Mouse (Mus musculus): ENCODE data around the gene Ptprd.

Ptprd gene

DNA sequence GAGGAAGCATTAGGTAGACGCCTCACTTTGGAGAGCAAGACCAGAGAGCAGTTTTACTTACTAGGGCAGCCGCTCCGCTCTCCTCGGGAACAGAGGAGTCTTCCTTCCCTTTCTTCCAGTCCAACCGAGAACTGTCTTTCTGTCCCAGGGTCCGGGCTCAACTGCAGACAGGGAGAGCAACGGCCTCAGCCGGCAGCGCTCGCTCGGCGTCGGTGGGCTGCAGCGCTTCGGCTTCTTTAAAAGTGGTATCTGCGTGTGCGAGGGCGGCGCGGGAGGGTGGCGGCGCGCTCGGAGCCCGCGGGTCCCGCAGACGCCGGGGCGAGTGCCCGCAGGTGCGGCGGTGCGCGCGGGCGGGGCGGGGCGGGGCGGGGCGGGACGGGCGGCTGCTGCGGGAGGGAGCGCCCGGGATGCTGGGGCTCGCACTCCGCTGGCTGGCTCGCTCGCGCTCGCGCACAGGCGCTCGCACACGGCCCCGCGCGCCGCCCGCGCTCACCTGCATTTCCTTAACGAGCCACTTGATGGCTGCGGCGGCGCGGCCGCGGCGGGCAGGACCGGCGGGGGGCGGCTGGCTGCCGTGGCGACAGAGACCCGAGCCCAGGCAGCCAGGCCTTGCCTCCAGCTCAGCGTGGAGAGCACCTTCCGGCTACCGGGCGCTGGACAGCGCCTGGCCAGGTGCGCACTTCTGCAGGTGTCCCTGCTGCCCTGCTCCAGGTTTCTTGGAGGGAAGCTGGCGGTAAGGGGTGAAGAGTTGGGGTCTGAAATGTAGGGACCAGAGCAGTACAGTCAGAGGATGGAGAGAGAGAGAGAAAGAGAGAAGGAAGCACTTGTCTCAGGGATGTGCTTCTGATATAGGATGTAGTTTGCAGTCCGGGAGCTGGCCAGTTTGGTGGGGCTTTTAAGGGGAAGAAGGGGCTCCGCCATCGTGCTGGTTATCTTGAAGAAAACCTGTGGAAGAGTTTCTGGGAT lies at the start of gene Ptprd:
Gene Ptprd, minus strand, starts transcription at position 433 of the 966 bp plus-strand sequence.
- peak; percentile 84 for DNase-seq (ENCODE audit: low read depth, low spot score)

DNA sequence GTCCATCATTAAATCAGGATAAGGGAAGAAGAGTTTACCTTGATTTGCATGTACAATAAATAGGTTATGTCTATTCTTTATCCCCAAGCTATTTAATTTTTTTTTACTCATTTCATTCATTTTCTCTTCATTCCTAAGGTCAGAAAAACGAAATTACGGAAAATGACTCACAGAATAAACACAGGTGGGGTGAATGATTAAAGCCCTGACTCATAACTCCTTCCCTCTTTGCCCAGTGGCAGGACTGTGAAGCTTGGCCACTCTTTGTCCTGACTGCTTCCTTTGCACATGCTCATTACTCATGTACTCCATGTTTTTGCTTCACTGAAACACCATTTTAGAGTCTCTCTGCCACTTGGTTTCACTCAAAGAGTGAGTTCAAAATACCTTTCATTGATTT lies 24.1 kb upstream of the Ptprd start:
- DNase-seq (ENCODE audit: low read depth, low spot score) = no peak

DNA sequence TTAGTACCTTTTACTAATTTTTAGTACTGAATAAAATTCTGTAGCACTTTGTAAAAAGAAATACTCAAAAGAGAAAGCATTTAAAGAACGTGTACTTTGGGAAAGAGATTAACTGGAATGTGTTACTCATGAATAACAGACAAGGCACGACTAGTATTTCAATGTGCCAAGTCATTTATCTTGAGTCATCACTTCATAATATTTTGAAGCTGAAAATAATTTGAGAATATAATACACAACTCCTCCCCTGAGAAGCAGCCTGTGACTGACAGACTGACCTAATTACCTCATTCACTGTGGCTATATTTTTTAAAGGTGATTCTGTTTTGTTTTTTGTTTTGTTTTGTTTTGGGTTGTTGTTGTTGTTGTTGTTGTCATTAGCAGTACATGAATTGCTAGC lies 23.6 kb upstream of the Ptprd start:
- DNase-seq (ENCODE audit: low read depth, low spot score) = no peak

DNA sequence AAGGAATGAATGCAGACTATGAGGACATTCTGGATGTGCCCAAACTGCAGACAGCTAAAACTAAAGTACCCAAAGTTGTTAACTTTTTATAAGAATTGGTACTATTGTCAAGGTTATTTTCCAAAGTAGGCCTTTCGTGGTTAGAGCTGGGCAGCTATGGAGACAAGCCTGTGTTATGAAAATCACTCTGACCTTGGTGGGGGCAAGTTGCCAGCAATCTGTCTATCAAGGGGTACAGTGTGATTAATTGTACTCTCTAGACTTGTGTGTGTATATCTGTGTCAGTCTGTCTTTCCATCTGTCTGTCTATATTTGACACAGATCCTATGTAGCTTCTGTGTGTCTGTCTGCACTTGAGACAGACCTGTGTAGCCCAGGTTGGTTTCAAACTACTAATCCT lies 22.9 kb upstream of the Ptprd start:
- DNase-seq (ENCODE audit: low read depth, low spot score) = no peak

DNA sequence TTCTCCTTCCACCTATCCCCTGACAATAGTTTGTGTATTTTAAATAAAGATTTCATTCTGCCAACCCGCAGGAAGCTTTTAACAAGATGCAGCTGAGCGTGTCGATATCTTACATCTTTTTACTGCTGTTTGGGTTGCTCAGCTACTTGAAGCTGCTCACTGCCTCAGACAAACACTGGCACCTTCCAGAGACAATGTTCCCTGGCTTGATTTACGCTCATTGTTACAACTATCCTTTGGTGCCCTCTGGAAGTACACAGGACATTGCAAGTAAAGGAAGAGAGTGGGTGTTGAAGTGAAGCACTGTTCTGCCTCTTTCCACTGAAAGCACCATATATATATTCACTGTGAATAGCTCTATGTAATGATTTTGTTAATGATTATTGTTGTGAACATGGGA lies 2.2 kb upstream of the Ptprd start:
- DNase-seq (ENCODE audit: low read depth, low spot score) = peak; percentile 63

DNA sequence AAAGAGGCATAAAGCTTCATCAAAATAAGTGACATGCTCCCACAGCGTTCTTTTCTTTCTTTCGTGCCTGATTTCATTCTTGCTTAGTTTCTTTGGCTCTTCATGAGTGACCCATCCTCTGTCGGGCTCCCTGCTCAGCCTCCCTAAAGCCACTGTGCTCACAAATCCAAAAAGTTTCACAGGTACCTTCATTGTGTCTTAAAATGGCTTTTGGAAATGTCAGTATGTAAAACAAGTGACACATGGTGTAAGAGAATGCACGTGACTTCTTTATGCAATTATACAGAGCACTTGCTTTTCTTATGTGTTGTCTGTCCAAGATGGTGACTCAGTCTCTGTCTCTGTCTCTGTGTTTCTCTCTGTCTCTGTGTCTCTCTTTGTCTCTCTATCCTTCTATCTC lies 1.2 kb upstream of the Ptprd start:
- DNase-seq (ENCODE audit: low read depth, low spot score) = peak; percentile 52

DNA sequence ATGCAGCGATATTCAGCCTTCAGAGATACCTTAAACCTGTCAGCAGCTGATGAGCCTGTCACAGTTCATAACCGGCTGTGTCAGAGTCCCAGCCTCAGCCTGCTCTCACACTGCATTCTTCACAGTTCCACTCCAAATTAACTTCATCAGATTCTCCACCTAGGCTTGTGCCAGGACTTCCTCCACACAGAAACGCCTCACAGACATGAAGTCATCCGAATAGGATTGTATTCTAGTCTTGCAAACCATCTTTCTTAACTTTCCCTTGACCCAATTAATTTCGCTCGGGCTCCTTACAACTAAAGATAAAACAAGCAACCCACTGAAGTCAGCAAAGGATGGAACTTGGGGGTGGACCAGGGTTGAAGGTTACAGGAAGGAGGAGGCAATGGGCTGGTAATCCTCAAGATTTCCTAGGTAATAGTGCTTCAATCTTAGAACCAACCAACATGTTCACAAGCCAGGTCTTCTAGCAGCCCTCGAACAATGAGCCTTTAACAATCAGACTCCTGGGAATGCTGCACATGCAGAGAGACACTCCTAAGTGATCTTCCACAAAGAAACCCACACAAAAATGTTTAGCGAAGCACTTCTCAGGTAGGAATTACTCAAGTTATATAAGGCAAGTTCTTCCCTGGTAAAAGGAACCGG lies 758 bp downstream of the Ptprd start:
- DNase-seq (ENCODE audit: low read depth, low spot score) = peak; percentile 69

DNA sequence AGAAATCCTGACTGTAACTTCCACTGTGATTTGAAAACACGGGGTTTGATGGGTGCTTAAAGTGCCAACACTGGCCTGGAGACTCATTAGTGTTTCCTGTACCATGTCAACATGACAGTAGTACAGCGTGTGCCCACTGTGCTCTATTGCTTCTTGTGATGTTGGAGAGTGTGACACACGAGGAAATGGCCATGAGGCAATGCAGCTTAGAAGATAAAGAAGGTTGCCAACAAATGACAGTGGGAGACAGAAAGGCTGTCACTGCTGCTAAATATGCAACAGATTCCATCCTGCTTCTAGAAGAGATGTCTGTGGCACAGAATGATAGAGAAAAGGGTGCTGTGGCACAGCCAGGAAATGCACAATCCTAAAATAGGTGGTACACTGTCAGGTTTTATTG lies 6.7 kb downstream of the Ptprd start:
- DNase-seq (ENCODE audit: low read depth, low spot score) = peak; percentile 37

DNA sequence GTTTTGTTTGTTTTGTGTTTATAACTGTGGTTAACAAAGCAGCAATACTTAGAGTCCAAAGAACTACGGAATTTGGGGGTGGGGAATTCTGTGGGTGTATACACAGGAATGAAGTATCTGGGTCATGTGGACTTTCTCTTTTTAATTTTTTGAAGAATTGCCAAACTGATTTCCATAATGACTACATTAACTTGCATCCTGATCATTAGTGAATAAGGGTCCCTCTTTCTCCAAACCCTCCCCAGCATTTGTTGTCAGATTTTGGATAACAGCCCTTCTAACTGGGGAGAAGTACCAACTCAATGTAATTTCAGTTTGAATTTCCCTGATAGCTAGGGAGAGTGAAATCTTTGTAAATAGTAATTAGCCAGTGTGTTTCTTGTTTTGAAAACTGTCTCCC lies 43.3 kb downstream of the Ptprd start:
- no peak for DNase-seq (ENCODE audit: low read depth, low spot score)

DNA sequence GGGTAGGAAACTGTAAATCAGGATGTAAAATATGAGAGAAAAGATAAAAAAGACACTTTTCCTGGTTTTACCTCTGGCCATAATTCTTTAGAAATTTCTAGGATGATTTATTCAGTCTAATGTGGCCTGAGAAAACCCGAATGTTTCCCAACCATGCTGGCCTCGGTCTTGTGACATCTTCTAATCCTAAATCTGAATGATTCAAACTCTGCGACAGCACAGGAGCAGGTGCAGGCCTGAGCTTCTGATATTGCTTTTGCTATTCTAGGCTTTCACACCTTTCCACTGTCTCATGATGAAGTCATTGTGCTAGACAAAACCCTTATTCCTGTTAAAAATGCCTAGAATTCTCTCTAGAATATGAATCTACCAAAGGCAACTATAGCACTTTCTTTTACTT lies 51.3 kb downstream of the Ptprd start:
- peak; percentile 67 for DNase-seq (ENCODE audit: low read depth, low spot score)

DNA sequence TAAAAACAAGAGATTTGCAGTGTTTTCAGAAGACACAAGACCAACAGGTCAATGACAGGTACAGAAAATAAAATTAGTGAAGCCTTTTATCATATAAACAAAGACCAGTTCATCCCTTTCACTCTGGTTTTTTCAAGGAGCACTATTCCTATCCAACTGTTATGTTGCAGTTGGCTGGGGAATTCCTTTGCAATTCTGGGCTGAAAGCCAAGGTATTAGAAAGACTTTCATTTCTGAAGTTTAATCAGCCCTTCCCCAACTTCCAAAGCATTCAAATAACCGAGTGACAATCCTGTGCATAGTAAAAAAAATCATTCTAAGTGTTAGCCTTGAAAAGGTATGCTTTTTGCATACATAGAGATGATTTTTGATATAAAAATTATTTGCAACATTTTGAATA lies 61.2 kb downstream of the Ptprd start:
- DNase-seq (ENCODE audit: low read depth, low spot score) = peak; percentile 40

DNA sequence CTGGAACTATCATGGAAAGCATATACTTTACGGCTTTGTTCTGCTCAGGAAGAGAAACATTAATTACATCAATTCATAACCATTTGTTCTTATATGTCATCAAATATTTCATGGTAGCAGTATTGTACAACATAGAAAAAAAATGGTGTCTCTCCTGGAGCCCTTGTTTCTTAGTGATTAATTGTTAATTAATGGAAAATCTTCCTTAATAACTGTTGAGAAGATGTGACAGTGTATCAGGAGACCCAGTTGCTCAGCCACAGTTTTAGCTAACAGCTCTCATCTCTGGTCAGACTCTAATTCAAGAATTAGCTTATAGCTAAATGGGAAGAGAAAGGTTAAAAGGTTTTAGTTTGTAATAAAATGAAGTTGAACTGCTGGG lies 69.0 kb downstream of the Ptprd start:
- DNase-seq (ENCODE audit: low read depth, low spot score) = no peak

DNA sequence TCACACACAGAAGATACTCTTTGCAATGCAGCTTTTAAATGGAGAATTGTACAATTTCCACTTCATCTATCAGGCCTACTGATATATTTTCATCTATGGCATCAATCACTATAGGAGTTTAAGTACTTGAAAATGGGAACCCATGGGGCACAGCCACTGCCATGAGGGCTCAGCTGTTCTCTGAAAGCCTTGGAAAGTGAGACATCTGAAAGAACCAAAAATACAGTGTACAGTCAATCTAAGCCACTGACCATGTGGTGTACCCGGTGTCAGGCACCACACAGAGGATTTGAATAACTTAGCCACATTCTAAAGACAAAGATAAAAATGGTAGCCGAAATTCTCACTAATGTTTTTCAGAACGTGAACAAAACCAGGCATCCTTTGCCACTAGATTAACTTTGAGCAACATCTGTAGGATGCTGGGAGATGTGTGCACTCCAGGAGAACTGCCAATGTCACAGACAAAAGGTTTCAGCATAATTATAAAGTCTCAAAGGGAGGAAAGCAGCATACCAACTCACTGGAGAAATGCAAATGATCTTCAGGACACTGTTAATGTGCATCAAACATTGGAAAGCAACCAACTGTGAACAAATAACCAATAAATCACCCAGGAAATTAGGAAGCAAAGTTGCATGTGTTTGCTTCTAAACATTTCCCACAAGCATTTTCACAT lies 69.5 kb downstream of the Ptprd start:
- DNase-seq (ENCODE audit: low read depth, low spot score) = peak; percentile 7

DNA sequence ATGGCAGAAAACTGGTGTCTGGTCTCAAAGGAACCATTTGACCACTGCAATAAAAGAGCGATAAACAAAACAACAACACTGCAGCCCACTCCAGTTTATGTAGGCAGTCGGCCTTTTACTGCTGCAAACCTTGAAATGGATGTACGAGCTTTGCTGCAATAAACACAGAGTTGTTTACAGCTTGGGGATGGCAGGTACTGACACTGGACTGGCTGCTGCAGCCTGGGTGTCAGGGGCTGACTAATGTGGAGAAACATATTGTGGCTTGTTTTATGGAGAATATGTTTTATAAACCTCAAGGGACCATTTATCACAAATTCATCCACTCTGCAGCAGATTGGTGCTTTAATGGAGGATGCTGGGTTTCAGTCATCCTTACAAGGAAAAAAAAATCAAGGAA lies 100.9 kb downstream of the Ptprd start:
- no peak for DNase-seq (ENCODE audit: low read depth, low spot score)

DNA sequence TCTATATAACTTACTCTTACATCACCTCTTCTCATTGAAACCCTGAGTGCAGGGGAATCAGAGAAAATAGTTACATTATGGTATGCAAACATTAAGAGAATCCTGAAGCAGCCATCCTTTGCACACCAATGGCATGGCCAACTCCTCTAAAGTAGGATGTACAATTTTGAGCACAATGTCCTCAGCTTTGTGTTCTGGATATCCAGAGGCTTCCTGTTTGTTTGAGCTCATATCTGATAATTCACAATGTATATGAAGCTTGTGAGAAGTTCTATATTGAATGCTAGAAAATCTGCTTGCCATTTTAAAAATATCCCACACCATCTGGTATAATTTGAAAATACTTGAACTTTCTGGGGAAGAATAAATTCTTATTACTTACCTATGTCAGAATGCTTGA lies 114.2 kb downstream of the Ptprd start:
- DNase-seq (ENCODE audit: low read depth, low spot score) = peak; percentile 40

DNA sequence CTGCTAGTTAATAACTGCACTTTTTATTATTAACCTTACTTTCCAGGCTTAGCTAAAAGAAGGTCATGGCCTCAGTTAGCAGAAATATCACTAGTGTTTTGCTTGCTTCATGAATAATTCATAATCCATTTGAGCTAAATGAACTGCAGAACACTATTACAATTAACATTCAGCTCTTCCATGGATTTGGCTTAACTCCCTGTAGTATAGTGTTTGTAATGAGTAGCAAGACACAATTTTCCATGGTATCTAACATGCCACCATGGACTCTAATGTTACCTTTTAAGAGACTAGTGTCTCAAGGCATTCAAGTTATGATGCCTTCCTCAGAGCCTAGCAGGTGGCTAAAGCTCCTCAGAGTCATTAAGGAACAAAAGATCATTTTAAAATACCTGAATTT lies 129.0 kb downstream of the Ptprd start:
- no peak for DNase-seq (ENCODE audit: low read depth, low spot score)

DNA sequence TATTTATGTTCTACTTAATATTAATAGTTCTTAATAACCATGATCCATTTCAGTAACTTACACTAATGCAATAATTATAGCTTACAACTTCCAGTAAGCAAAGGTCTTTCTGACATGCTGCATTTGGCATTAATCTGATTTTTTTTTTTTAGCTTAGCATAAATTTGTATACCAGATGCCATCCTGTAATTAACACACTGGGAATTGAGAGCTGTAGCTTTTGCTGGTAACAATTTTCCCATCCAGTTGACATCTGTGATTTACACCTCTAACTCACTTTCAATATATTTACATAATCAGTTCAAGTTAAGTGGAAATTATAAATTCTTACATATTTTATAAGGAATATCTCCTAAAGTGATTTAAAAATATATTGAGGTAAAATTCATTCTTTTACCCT lies 134.3 kb downstream of the Ptprd start:
- peak; percentile 29 for DNase-seq (ENCODE audit: low read depth, low spot score)

DNA sequence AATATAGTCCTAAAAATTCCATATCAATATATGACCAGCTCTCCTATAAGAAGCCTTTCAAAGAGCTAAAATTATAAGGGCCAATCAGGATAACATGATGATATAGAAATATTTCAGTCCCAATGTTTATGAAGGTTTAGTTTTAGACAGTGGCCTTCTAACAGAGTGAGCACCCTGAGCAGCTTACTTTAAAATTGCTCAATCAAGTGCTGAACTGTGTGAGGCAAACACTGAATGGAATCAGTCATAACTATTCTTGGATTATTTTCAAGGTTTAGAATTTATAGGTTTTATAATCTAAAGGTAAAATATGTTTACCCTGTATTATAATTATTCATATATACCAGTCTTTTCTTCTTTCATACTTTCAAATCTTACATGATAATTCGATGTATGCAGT lies 134.7 kb downstream of the Ptprd start:
- no peak for DNase-seq (ENCODE audit: low read depth, low spot score)

DNA sequence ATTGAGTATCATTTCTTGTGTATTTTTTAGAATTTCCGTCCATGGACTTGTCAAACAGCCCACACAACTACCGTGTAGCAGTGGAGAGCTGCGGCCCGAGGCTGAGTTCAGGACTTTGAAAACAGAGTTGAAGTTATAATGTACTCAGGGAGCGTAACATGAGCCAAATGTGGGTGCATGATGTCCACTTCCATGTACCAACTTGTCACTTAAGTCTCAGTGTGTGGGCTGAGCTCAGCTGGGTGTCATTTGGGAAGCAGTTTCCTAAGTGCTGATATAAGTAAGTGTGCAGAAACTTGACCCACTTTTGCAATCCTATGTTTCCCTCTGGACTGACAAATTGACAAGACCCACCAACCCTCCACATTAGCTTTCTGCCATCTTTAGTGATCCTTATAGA lies 173.4 kb downstream of the Ptprd start:
- peak; percentile 58 for DNase-seq (ENCODE audit: low read depth, low spot score)

DNA sequence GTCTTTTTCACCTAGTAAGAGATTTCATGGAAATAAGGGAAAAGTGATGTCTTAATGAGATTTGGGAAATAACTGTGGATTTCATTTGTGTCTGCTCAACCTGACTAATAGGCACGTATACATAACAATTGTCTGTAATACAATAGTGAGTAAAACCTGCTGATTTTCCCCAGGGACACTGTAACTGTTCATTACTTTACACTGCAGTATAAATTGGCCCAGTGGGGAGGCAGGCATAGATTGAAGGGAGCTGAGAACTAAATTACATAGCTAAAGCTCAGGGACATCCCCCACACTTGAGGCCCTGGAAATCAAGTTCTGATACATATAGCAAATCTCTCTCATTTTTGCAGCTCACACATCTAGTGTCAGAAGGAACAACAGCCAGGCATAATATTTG lies 209.7 kb downstream of the Ptprd start:
- DNase-seq (ENCODE audit: low read depth, low spot score) = peak; percentile 9

DNA sequence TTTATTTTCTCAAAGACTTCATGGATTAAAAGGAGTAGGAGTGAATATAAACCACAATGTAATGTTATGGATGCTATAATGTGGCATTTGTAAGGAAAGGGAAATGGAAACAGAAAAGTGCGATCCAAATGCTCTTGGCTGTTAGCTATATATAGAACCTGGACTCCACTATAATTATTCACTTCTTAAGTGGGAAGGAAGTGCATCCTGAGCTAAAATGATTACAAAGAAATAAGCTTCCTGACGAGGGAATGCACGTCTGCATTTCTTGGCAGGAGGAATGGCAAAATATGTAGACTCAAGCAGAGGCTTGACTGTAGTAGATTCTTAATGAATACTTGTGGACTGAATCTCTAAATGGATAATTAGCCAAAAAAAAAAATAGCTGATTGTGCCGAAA lies 219.1 kb downstream of the Ptprd start:
- peak; percentile 55 for DNase-seq (ENCODE audit: low read depth, low spot score)

DNA sequence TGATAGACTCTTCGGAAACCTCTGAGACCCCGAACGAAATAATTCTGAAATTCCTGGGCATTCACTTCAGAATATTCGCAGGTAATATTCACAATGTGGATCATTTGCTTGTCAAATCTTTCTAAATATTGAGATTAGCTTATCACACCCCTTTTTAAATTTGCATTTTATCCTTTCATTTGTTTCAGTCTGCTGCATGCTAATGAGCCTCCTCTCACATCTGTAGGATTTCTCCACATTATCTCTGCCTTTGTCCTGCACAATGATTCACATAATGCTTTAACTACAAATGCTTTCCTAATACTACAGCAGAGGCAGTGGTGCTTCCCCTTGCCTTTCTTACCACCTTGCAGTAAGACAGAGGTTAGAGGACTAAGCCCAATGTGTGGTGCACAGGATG lies 229.7 kb downstream of the Ptprd start:
- DNase-seq (ENCODE audit: low read depth, low spot score) = peak; percentile 6

DNA sequence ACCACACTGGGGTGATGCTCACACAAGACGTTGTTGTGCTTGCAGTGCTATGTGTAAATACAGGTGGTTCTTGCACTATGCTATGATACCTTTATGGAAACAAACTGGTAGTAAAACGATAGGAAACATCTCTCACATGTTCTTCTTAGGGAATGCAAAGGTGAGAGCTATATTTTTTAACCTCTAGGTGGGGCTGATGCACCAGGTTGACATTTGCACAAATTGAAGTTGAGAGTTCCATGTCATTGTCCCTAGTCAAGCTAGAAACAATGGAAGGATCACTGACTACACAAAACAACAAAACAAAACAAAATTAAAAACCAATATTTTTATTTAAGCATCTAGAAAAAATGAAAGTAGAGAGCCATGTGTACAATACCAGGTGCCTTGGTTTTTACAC lies 250.1 kb downstream of the Ptprd start:
- peak; percentile 63 for DNase-seq (ENCODE audit: low read depth, low spot score)
